Mouse (Mus musculus): ENCODE measurements around the gene Neb. TPM values are rescaled to one million over a fixed set of nuclear protein-coding genes. Genes with fewer than 3 reads are reported as not detected.
"Not testable (repeated sequence)": the region's sequence is repeated elsewhere in the genome, so short reads cannot be mapped to it uniquely, and the experiment has no call there.

The Neb gene
- polyA plus RNA-seq, 1 experiment from 2014 or later, result 2.3 TPM

DNA sequence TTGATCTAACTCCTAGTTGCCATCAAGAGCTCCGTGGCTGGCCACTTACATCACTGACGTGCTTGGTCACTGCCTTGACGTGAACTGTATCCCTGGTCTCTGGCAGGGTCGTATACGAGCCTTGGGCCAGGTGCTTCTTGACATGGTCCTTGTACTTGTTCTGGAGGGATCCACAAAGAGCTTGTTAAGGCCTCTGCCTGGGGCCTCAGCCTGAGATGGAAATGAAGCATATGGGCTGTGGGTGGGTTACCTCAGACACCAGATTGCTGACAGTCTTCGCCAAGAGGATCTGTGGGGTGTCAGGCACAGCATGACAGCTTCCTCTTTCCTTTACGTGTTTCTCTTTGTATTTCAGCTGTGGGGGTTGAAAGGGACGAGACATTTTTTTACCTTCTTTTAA, 201.7 kb downstream of the Neb start:
- no peaks in the 10 kb centered on the region for H3K27me3 ChIP-seq (replicated peaks; ENCODE audit: insufficient read depth, low read length)
- H3K27ac ChIP-seq (ENCODE audit: low read length), result no peak overlapping the region
- no peak for DNase-seq (ENCODE audit: low spot score)
- WGBS, result 52% methylated on average over 8 of the region's 8 CpGs
- H3K4me2 ChIP-seq (replicated peaks; ENCODE audit: low read depth, low read length), result no peak overlapping the region
- no peaks in the 10 kb centered on the region for H3K9me3 ChIP-seq (ENCODE audit: low read length)
- no peaks in the 10 kb centered on the region for H3K4me1 ChIP-seq (ENCODE audit: insufficient read depth, low read depth, low read length)
- no peaks in the 10 kb centered on the region for H3K36me3 ChIP-seq (ENCODE audit: insufficient read depth, low read length)
- TF ChIP-seq EP300 (IDR thresholded peaks at IDR 0.05) (no peak), CTCF (IDR thresholded peaks at IDR 0.05) (no peak)
- ATAC-seq, result no peak
- no peak overlapping the region for H3K9ac ChIP-seq (replicated peaks; ENCODE audit: low read depth)
- no peak overlapping the region for H3K4me3 ChIP-seq (ENCODE audit: low read depth, low read length)

DNA sequence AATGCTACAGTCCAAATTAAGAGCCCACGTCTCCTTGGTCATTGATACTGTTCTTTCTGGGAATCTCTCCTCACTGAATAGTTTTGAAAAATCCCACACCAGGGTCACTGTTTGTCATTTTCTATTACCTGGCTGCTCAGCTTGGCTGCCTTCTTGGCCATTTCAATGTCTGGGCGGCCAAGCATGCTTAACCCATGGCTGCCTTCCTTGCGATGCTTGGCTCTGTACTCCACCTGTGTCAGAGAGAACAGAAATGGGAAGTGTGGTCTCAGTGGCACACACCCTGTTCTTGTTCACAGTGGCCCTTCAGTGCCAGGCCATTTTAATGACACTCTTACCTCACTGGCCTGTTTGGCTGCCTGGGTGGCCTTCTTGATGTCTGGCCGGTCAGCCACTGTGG, 203.3 kb downstream of the Neb start:
- no peaks in the 10 kb centered on the region for H3K27me3 ChIP-seq (replicated peaks; ENCODE audit: insufficient read depth, low read length)
- no peak overlapping the region for H3K27ac ChIP-seq (ENCODE audit: low read length)
- H3K36me3 ChIP-seq (ENCODE audit: insufficient read depth, low read length), result no peaks in the 10 kb centered on the region
- H3K4me1 ChIP-seq (ENCODE audit: insufficient read depth, low read depth, low read length), result no peaks in the 10 kb centered on the region
- no peak overlapping the region for H3K4me2 ChIP-seq (replicated peaks; ENCODE audit: low read depth, low read length)
- no peaks in the 10 kb centered on the region for H3K9me3 ChIP-seq (ENCODE audit: low read length)
- no peak overlapping the region for H3K9ac ChIP-seq (replicated peaks; ENCODE audit: low read depth)
- TF ChIP-seq CTCF (IDR thresholded peaks at IDR 0.05) (no peak), EP300 (IDR thresholded peaks at IDR 0.05) (no peak)
- ATAC-seq (no peak), DNase-seq (ENCODE audit: low spot score) (no peak)
- H3K4me3 ChIP-seq (ENCODE audit: low read depth, low read length), result no peak overlapping the region
- 90% methylated on average over 4 of the region's 4 CpGs for WGBS

DNA sequence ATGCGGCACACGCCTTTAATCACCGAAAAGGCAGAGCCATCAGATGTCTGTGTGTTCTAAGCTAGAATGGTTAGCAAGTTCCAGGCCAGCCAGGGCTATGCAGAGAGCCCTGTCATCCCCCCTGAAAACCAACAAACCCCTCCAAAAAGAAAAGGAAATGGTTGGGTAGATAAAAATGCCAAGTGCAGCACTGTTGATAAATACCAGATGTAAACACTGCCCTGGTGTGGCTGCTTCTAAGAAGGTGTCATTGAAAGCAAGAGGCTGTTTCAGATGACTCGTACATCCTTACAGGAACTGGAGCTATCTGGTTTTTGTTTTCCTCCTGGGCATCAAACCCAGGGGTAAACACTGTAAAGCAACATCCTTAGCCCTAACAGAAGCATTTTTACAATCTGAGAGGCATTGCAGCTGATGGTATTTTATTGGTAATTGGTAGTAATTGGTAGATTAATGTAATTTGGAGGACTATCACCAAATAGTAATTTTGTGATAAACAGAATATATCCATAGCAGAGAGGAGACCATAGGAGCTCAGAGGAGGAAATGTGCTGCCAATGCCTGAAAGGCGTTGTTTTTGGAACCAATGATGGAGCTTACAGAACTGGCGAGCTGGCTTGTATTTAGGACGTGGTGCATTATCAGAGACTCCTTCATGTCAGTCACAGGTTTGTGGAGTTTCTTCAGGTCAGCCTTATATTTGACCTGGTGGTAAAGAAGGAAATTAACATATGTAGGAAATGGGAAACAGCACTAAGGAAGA, 208.8 kb downstream of the Neb start:
- no peaks in the 10 kb centered on the region for H3K36me3 ChIP-seq (ENCODE audit: insufficient read depth, low read length)
- peak; percentile 68 for ATAC-seq
- no peak overlapping the region for H3K4me3 ChIP-seq (ENCODE audit: low read depth, low read length)
- no peak overlapping the region for H3K9ac ChIP-seq (replicated peaks; ENCODE audit: low read depth)
- no peak for TF ChIP-seq EP300 (IDR thresholded peaks at IDR 0.05)
- no peak for TF ChIP-seq CTCF (IDR thresholded peaks at IDR 0.05)
- no peaks in the 10 kb centered on the region for H3K9me3 ChIP-seq (ENCODE audit: low read length)
- WGBS, result 54% methylated on average over 7 of the region's 7 CpGs
- no peaks in the 10 kb centered on the region for H3K27me3 ChIP-seq (replicated peaks; ENCODE audit: insufficient read depth, low read length)
- H3K4me2 ChIP-seq (replicated peaks; ENCODE audit: low read depth, low read length), result no peak overlapping the region
- DNase-seq (ENCODE audit: low spot score), result peak; percentile 64
- H3K4me1 ChIP-seq (ENCODE audit: insufficient read depth, low read depth, low read length), result no peaks in the 10 kb centered on the region
- H3K27ac ChIP-seq (ENCODE audit: low read length), result no peak overlapping the region

DNA sequence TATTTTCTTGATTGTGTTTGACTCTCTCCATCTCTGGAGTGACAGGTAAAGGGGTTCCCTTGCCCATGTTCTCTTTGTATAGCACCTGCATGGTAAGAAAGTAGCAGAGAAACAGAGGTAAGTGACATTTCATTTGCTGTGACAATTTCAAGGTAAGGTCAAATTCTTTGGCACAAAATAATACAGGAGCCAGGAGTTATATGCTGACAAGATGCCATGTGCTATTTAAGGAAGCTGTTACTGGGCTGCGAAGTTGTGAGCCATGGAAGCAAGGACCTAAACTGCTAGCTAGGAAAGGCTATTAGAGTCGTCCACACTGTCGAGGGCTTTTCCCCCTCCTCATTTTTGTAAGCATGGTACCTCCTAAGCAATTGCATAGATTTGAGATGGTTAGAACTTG, 225.2 kb downstream of the Neb start:
- Histone ChIP-seq H3K36me3 (ENCODE audit: insufficient read depth, low read length) (no peaks in the 10 kb centered on the region), H3K9ac (replicated peaks; ENCODE audit: low read depth) (no peak overlapping the region), H3K4me1 (ENCODE audit: insufficient read depth, low read depth, low read length) (no peaks in the 10 kb centered on the region), H3K4me2 (replicated peaks; ENCODE audit: low read depth, low read length) (no peak overlapping the region), H3K27me3 (replicated peaks; ENCODE audit: insufficient read depth, low read length) (no peaks in the 10 kb centered on the region), H3K4me3 (ENCODE audit: low read depth, low read length) (no peak overlapping the region), H3K27ac (ENCODE audit: low read length) (no peak overlapping the region), H3K9me3 (ENCODE audit: low read length) (no peaks in the 10 kb centered on the region)
- TF ChIP-seq EP300 (IDR thresholded peaks at IDR 0.05), result no peak
- TF ChIP-seq CTCF (IDR thresholded peaks at IDR 0.05), result no peak
- DNase-seq (ENCODE audit: low spot score) (no peak), ATAC-seq (no peak)
- 84% methylated on average over 3 of the region's 3 CpGs for WGBS

GRCm38 (mm10) chr2:52133351-52133750, 244.9 kb downstream of the Neb start:
- 95% methylated on average over 2 of the region's 2 CpGs for WGBS
- ATAC-seq, result no peak

DNA sequence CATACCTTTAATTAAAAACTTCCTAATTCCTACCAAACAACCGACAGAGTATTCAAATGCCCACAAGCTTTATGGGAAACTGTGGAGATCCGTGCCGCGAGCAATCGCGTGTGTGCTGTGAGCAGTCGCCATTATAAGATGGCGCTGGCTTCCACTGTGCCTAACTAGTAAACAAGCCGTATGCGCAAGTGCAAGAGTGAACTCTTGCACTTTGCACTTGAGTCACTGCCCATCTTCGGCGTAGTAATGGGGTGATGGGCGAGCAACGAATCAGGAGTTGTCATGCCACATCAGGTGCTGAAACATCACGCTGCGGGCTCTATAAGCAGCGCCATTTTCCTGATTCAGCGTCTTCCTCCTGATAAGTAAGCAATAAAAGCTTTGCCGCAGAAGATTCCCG, 246.9 kb downstream of the Neb start:
- 97% methylated on average over 20 of the region's 20 CpGs for WGBS

More at GRCm38 (mm10) chr2:52133351-52133750, 244.9 kb downstream of the Neb start:
- Histone ChIP-seq H3K27ac (ENCODE audit: low read length) (no peak overlapping the region), H3K36me3 (ENCODE audit: insufficient read depth, low read length) (no peaks in the 10 kb centered on the region; the same call in 1 of the 2 replicates), H3K27me3 (replicated peaks; ENCODE audit: insufficient read depth, low read length) (no peaks in the 10 kb centered on the region), H3K4me1 (ENCODE audit: insufficient read depth, low read depth, low read length) (no peaks in the 10 kb centered on the region), H3K9ac (replicated peaks; ENCODE audit: low read depth) (no peak overlapping the region), H3K4me2 (replicated peaks; ENCODE audit: low read depth, low read length) (no peak overlapping the region), H3K9me3 (ENCODE audit: low read length) (no peaks in the 10 kb centered on the region), H3K4me3 (ENCODE audit: low read depth, low read length) (no peak overlapping the region)
- DNase-seq (ENCODE audit: low spot score), result no peak
- TF ChIP-seq CTCF (IDR thresholded peaks at IDR 0.05) (no peak), EP300 (IDR thresholded peaks at IDR 0.05) (no peak)

More for the DNA sequence above, 246.9 kb downstream of the Neb start:
- not testable (repeated sequence) for H3K4me3 ChIP-seq (ENCODE audit: low read depth, low read length); H3K27me3 ChIP-seq (replicated peaks; ENCODE audit: insufficient read depth, low read length); H3K9me3 ChIP-seq (ENCODE audit: low read length); H3K4me1 ChIP-seq (ENCODE audit: insufficient read depth, low read depth, low read length); H3K9ac ChIP-seq (replicated peaks; ENCODE audit: low read depth); ATAC-seq; DNase-seq (ENCODE audit: low spot score); H3K4me2 ChIP-seq (replicated peaks; ENCODE audit: low read depth, low read length); H3K36me3 ChIP-seq (ENCODE audit: insufficient read depth, low read length); H3K27ac ChIP-seq (ENCODE audit: low read length)
